ENCODE assay signal across 8 mouse cellular contexts in genomic region chr1:186702391-186703255, GRCm38 (mm10). TPM values are rescaled to one million over a fixed set of nuclear protein-coding genes. Genes with fewer than 3 reads are reported as not detected.
DNase-seq lines count a peak whose midpoint lies in the region; ATAC-seq and TF ChIP-seq lines count a peak whose summit lies in the region.

No protein-coding gene starts in this region.

- peak overlapping the region; percentile 18; the same call in 1 of the 2 replicates for H3K27ac ChIP-seq in kidney, embryonic 14.5 days (ENCODE audit: low read depth, low read length)
- no peak overlapping the region; the same call in 1 of the 2 replicates for H3K27ac ChIP-seq in forebrain, embryonic 16.5 days (ENCODE audit: low read length)
- H3K27ac ChIP-seq in hindbrain, postnatal 0 days = peak overlapping the region; percentile 74
- peak overlapping the region; percentile 78 for H3K27ac ChIP-seq in neural tube, embryonic 13.5 days (replicated peaks)

- DNase-seq in kidney, adult 8-10 months = no peak
- peak; percentile 66 for DNase-seq in hindbrain, postnatal 0 days (ENCODE audit: low spot score)
- DNase-seq in left cerebral cortex, postnatal 4 days = no peak
- DNase-seq in layer of hippocampus, adult 9-11 months = no peak
- DNase-seq in testis, postnatal 10 days (ENCODE audit: low spot score) = no peak

- peak overlapping the region; percentile 88 for H3K4me2 ChIP-seq in kidney, embryonic 14.5 days (replicated peaks; ENCODE audit: low read depth, low read length)
- H3K4me2 ChIP-seq in forebrain, embryonic 16.5 days (ENCODE audit: low read length) = peak overlapping the region; percentile 96
- peak overlapping the region; percentile 97 for H3K4me2 ChIP-seq in hindbrain, postnatal 0 days (ENCODE audit: low read depth, low read length)
- peak overlapping the region; percentile 92 for H3K4me2 ChIP-seq in neural tube, embryonic 13.5 days

- no peaks in the 10 kb centered on the region for H3K36me3 ChIP-seq in kidney, embryonic 14.5 days (ENCODE audit: control insufficient read depth, insufficient read depth, low read length)
- no peaks in the 10 kb centered on the region for H3K36me3 ChIP-seq in forebrain, embryonic 16.5 days (ENCODE audit: control insufficient read depth, insufficient read depth)
- H3K36me3 ChIP-seq in hindbrain, postnatal 0 days (ENCODE audit: insufficient read depth, low read length) = no peaks in the 10 kb centered on the region
- no peaks in the 10 kb centered on the region for H3K36me3 ChIP-seq in neural tube, embryonic 13.5 days

- intact Hi-C loops in left cerebral cortex, postnatal 4 days (cut with DNase I) = loop anchor here (10.0 kb wide), 1 partner anchor 308 kb away; no protein-coding TSS in a partner anchor

- no peaks in the 10 kb centered on the region for H3K27me3 ChIP-seq in kidney, embryonic 14.5 days (ENCODE audit: control insufficient read depth, insufficient read depth, low read length)
- 0 out of 2 replicates have a peak, but pooled peaks cover 2% of the 10 kb centered on the region for H3K27me3 ChIP-seq in forebrain, embryonic 16.5 days (replicated peaks; ENCODE audit: control insufficient read depth, insufficient read depth, low read length)
- H3K27me3 ChIP-seq in hindbrain, postnatal 0 days (ENCODE audit: insufficient read depth, low read length) = no peaks in the 10 kb centered on the region
- H3K27me3 ChIP-seq in neural tube, embryonic 13.5 days = peaks cover 10% of the 10 kb centered on the region

- 0 out of 2 replicates have a peak, but pooled peaks cover 3% of the 10 kb centered on the region for H3K4me1 ChIP-seq in kidney, embryonic 14.5 days (ENCODE audit: control insufficient read depth, insufficient read depth, low read length)
- H3K4me1 ChIP-seq in forebrain, embryonic 16.5 days (replicated peaks; ENCODE audit: control insufficient read depth, insufficient read depth, low read length) = peaks cover 30% of the 10 kb centered on the region
- no peaks in the 10 kb centered on the region for H3K4me1 ChIP-seq in hindbrain, postnatal 0 days (ENCODE audit: insufficient read depth, low read length)
- H3K4me1 ChIP-seq in neural tube, embryonic 13.5 days (replicated peaks) = peaks cover 39% of the 10 kb centered on the region

- peak; percentile 71 for ATAC-seq in kidney, embryonic 14.5 days (ENCODE audit: low FRiP score, low TSS enrichment)
- ATAC-seq in forebrain, embryonic 16.5 days = no peak
- peak; percentile 53 for ATAC-seq in hindbrain, postnatal 0 days
- peak; percentile 49 for ATAC-seq in neural tube, embryonic 13.5 days (ENCODE audit: low read depth)

- TF ChIP-seq CTCF in hindbrain, postnatal 0 days (IDR thresholded peaks at IDR 0.05; ENCODE audit: low read depth) = 0 out of 2 replicates have a peak, but pooled peaks have one; percentile 18

- peak overlapping the region; percentile 78; the same call in 1 of the 2 replicates for H3K9ac ChIP-seq in kidney, embryonic 14.5 days (ENCODE audit: low read depth, low read length)
- 0 out of 2 replicates have a peak overlapping the region, but pooled peaks have one; percentile 29 for H3K9ac ChIP-seq in forebrain, embryonic 16.5 days (replicated peaks; ENCODE audit: low read depth, low read length)
- H3K9ac ChIP-seq in hindbrain, postnatal 0 days (replicated peaks; ENCODE audit: low read length) = peak overlapping the region; percentile 40
- H3K9ac ChIP-seq in neural tube, embryonic 13.5 days = peak overlapping the region; percentile 83

- WGBS in kidney, embryonic 14.5 days = 7% methylated on average over 15 of the region's 15 CpGs
- WGBS in forebrain, embryonic 16.5 days = 15% methylated on average over 15 of the region's 15 CpGs
- 13% methylated on average over 15 of the region's 15 CpGs for whole genome bisulfite sequencing in hindbrain, postnatal 0 days
- 12% methylated on average over 15 of the region's 15 CpGs for WGBS in neural tube, embryonic 13.5 days

- H3K4me3 ChIP-seq in kidney, embryonic 14.5 days (ENCODE audit: low read length) = peak overlapping the region; percentile 65
- peak overlapping the region; percentile 78 for H3K4me3 ChIP-seq in forebrain, embryonic 16.5 days (replicated peaks; ENCODE audit: low read length)
- peak overlapping the region; percentile 55 for H3K4me3 ChIP-seq in hindbrain, postnatal 0 days (ENCODE audit: low read length)
- peak overlapping the region; percentile 68 for H3K4me3 ChIP-seq in neural tube, embryonic 13.5 days

- H3K9me3 ChIP-seq in kidney, embryonic 14.5 days (ENCODE audit: control insufficient read depth, low read length) = no peaks in the 10 kb centered on the region
- no peaks in the 10 kb centered on the region for H3K9me3 ChIP-seq in forebrain, embryonic 16.5 days (ENCODE audit: control insufficient read depth, low read length)
- no peaks in the 10 kb centered on the region for H3K9me3 ChIP-seq in hindbrain, postnatal 0 days (ENCODE audit: low read length)
- no peaks in the 10 kb centered on the region for H3K9me3 ChIP-seq in neural tube, embryonic 13.5 days

RNA-seq across cellular contexts. Expression of gene Tgfb2, which starts 3.2 kb away (rescaled TPM):
- polyA plus RNA-seq in kidney, embryonic 14.5 days (2014; fragmentation: Nextera tagmentation; extraction: Ambion mirVana) = 13.6 and 15.4 TPM in 2 replicates
- 21.4 and 22.0 TPM in 2 replicates for polyA plus RNA-seq in forebrain, embryonic 16.5 days (2015; fragmentation: Nextera tagmentation; extraction: Ambion mirVana)
- total RNA-seq in hindbrain, postnatal 0 days (2014; rRNA removed) = 12.2 and 13.1 TPM in 2 replicates
- 30.6 TPM in 2 replicates for polyA plus RNA-seq in hindbrain, postnatal 0 days (2015; fragmentation: Nextera tagmentation; extraction: Ambion mirVana)
- polyA plus RNA-seq in neural tube, embryonic 13.5 days (2015; fragmentation: Nextera tagmentation; extraction: Ambion mirVana) = 24.0 and 33.0 TPM in 2 replicates
- 10 to 100 TPM; 13.3 to 16.0 TPM for total RNA-seq in left cerebral cortex, postnatal 4 days (2021)

RNA-seq across cellular contexts. Expression of gene Rrp15, which starts 46.5 kb away (rescaled TPM):
- 86.7 and 116 TPM in 2 replicates for polyA plus RNA-seq in kidney, embryonic 14.5 days (2014; fragmentation: Nextera tagmentation; extraction: Ambion mirVana)
- polyA plus RNA-seq in forebrain, embryonic 16.5 days (2015; fragmentation: Nextera tagmentation; extraction: Ambion mirVana) = 37.1 and 39.6 TPM in 2 replicates
- 5.4 and 10.4 TPM in 2 replicates for total RNA-seq in hindbrain, postnatal 0 days (2014; rRNA removed)
- 22.8 and 27.4 TPM in 2 replicates for polyA plus RNA-seq in hindbrain, postnatal 0 days (2015; fragmentation: Nextera tagmentation; extraction: Ambion mirVana)
- polyA plus RNA-seq in neural tube, embryonic 13.5 days (2015; fragmentation: Nextera tagmentation; extraction: Ambion mirVana) = 36.2 and 36.6 TPM in 2 replicates
- 10 to 100 TPM; 20.6 to 21.5 TPM for total RNA-seq in left cerebral cortex, postnatal 4 days (2021)

Comparison
In these comparisons a context has a peak if more than half of its experiments do, and no peak if none do; other contexts are left out.
1. H3K9ac ChIP-seq: peak in every context shown above with its lines; median percentile 83 in neural tube, embryonic 13.5 days; 78 in kidney, embryonic 14.5 days; 40 in hindbrain, postnatal 0 days; 29 in forebrain, embryonic 16.5 days.